Mouse (Mus musculus) embryo, embryonic 10 days (tissue): Measurements from ENCODE around the gene Olfr1006.
"Not testable (repeated sequence)": the region's sequence is repeated elsewhere in the genome, so short reads cannot be mapped to it uniquely, and the experiment has no call there.

ENCODE experiments used
- DNase-seq: peaks from one replicate; pipeline ENCODE4 v3.0.0-alpha.2; 2015; ENCODE audit warnings: low spot score

Olfr1006 gene

GRCm38 (mm10) chr2:85678667-85679066 is at the start of gene Olfr1006:
TSS of gene Olfr1006 (minus strand) at chr2:85678767.
- DNase-seq: no peak

- peak; percentile 50 for DNase-seq
Measured at GRCm38 (mm10) chr2:85725793-85726192, 47.2 kb upstream of the Olfr1006 start.

DNA sequence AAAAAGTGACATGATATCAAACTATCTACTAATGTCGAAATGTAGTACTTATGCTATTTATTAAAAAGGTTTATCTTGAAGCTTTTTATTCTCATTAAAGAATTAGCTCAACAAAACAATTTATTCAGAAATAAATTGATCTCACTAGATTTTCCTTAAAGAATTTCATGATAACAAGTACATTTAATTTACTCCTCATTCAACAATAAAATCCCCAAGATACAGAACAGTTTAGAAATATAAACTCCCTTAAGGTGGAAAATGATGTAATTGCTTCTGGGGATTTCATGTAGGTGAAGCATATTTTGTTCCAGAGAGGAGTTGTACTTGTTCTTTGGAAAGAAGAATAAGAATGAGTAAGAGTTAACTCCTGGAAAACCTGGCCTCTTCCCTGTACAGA is 36.6 kb upstream of the Olfr1006 start, which contains the start of gene Olfr1009:
Olfr1009 (plus strand) TSS at position 301 of the 400 bp plus-strand sequence.
- DNase-seq: no peak

DNA sequence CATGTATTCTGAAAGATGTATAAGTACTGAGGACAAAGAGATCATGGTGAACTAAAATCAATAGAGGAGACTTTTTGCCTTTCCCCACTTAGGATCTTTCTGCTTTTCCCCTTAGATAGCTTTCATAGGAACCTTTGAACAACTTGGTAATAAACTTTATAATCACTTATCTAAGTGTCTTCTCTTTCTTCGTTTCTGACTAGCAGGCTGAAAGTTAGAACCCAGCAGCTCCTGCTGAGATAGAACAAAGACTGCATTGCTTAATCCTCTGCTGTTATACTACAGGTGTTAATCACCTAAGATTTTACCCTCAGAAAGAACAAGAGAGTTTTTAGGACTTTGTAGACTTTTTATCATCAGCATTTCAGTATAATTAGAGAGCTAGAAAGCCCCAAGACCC is 32.6 kb upstream of the Olfr1006 start:
- no peak for DNase-seq

- DNase-seq: not testable (repeated sequence)
Measured at GRCm38 (mm10) chr2:85710680-85711079, 32.1 kb upstream of the Olfr1006 start.

DNA sequence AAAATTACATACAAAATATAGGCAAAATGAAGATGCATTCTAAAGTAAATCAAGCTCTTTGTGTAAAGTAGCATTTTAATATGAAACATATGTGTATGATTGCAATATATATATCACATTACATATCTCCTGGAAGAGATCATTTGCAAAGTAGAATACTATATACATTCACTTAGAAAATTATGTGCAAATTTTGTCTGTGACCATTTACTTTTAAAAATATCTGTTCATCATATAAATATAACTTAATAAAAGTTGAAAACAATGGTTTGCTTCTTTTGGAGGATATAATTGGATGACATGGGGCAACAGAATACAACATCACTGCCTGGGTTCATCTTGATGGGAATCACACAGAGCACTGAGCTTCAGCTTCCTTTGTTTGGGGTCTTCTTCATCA is 10.6 kb upstream of the Olfr1006 start, which contains the start of gene Olfr1008:
Olfr1008 (plus strand) TSS at position 301 of the 400 bp plus-strand sequence.
- DNase-seq: no peak

GRCm38 (mm10) chr2:85664355-85664754 is 14.2 kb downstream of the Olfr1006 start, which contains the start of gene Olfr154:
TSS of gene Olfr154 (minus strand) at chr2:85664455.
- DNase-seq: not testable (repeated sequence)

DNA sequence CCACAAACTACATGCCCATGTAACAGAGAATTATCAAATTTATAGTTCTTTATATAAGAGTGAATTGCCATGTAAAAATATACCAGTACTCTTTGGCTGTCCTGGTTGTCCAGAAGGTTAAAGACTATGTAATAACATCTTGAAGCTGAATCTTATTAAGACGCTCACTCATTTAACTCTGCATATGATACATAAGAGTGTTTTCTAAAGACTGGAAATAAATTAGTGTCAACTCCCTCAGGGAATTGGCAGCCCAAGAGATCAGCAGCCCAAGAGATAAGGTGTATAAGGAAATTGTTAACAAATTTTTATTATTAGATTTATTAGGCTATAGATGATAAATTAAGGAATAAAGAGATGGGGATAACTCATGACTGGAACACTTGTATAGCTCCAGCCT is 28.0 kb downstream of the Olfr1006 start, which contains the start of gene Olfr1002:
Olfr1002 (minus strand) TSS at position 101 of the 400 bp plus-strand sequence.
- no peak for DNase-seq
